Mouse (Mus musculus): ENCODE measurements around the gene Kalrn. TPM values are rescaled to one million over a fixed set of nuclear protein-coding genes. Genes with fewer than 3 reads are reported as not detected.

Kalrn gene
- polyA plus RNA-seq, 1 experiment from 2014 or later, result 16.6 TPM

DNA sequence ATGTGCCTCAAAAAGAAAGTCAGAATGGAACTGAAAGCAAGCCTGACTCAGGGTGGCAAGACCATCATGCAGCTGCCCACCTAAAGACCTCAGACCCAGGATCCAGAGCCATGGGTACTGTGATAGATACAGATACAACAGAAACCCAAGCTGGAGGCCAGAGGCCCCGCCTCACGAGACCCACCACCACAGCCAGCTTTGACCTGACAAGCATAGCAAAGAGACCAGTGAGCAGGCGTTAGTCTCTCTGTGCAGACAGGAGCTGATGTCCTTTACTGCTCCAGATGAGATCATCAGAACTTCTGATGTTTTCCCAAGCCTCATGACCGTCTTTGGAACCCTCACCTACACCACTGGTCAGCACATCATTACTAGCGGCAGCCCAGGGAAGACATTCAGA lies 85.5 kb downstream of the Kalrn start:
- peaks cover 61% of the 10 kb centered on the region for H3K4me1 ChIP-seq (replicated peaks)
- no peak for DNase-seq (ENCODE audit: low spot score)
- H3K9me3 ChIP-seq, result no peaks in the 10 kb centered on the region
- no peak overlapping the region for H3K27ac ChIP-seq
- 88% methylated on average over 5 of the region's 5 CpGs for WGBS
- no peaks in the 10 kb centered on the region for H3K27me3 ChIP-seq (ENCODE audit: insufficient read depth, poor library complexity, severe bottlenecking)
- no peak overlapping the region for H3K4me3 ChIP-seq
- H3K36me3 ChIP-seq, result no peaks in the 10 kb centered on the region

DNA sequence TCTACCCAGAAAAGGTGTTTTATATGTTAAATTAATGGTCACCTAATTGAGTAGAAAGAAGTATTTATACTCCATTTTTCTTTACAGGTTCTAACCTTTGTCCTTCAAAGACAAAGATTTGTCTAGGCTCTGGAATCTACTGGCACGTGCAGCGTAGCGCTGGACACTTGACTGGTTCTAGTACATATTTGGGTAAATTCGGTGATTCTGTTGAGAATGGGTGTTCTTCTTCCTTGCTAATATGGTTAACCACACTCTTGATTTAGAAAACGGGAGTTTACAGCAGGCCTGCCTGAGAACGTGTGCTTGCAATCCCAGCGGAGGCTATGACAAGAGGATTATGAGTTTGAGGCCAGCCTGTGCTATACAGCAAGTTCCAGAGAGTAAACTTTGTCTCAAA lies 86.1 kb downstream of the Kalrn start:
- H3K36me3 ChIP-seq, result no peaks in the 10 kb centered on the region
- no peak overlapping the region for H3K4me3 ChIP-seq
- peaks cover 65% of the 10 kb centered on the region for H3K4me1 ChIP-seq (replicated peaks)
- H3K9me3 ChIP-seq, result no peaks in the 10 kb centered on the region
- DNase-seq (ENCODE audit: low spot score), result no peak
- H3K27ac ChIP-seq, result no peak overlapping the region
- no peaks in the 10 kb centered on the region for H3K27me3 ChIP-seq (ENCODE audit: insufficient read depth, poor library complexity, severe bottlenecking)
- WGBS, result 95% methylated on average over 7 of the region's 7 CpGs

DNA sequence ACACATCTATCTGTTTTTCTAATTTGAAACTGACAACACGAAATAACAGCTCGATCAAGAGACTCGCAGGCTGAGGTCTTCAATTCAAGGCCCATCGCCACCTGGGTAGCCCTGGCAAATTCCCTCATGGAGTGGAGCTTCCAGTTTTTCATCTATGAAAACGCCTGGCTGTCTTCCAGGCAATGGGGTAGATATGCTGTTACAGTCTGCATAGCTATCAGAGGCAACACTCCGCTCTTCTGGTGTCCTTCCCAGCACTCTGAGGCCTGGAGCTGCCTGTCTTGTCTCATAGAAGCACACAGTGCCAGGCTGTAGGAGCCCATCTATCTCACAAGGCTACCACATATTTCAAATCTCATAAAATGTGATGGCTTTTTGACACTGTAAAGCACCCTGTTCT lies 87.8 kb downstream of the Kalrn start:
- no peak overlapping the region for H3K4me3 ChIP-seq
- peaks cover 50% of the 10 kb centered on the region for H3K4me1 ChIP-seq (replicated peaks)
- H3K9me3 ChIP-seq, result no peaks in the 10 kb centered on the region
- DNase-seq (ENCODE audit: low spot score), result no peak
- WGBS, result 75% methylated on average over 6 of the region's 6 CpGs
- no peaks in the 10 kb centered on the region for H3K36me3 ChIP-seq
- no peak overlapping the region for H3K27ac ChIP-seq
- H3K27me3 ChIP-seq (ENCODE audit: insufficient read depth, poor library complexity, severe bottlenecking), result no peaks in the 10 kb centered on the region

DNA sequence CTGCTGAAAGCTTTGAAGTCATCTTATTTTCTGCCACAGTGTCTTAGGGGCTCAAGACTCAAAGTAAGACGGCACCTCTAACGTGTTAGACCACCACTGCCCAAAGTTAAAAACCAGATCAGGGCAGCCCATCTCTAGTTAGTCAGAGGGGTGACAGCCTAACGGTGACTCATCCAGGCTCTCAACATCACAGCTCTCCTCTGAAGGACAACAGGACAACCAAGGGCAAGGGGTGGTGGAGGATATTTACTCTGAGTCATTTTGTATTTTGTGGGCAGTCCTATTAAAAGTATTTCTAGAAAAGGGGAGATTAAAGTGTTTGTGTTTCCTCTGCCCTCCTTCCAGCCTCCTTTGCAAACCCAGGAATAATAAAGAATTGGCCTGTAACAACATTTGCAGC lies 88.4 kb downstream of the Kalrn start:
- H3K27me3 ChIP-seq (ENCODE audit: insufficient read depth, poor library complexity, severe bottlenecking), result no peaks in the 10 kb centered on the region
- H3K4me1 ChIP-seq (replicated peaks), result peaks cover 44% of the 10 kb centered on the region
- H3K4me3 ChIP-seq, result no peak overlapping the region
- no peak for DNase-seq (ENCODE audit: low spot score)
- 61% methylated on average over 3 of the region's 3 CpGs for WGBS
- H3K9me3 ChIP-seq, result no peaks in the 10 kb centered on the region
- no peaks in the 10 kb centered on the region for H3K36me3 ChIP-seq
- no peak overlapping the region for H3K27ac ChIP-seq

DNA sequence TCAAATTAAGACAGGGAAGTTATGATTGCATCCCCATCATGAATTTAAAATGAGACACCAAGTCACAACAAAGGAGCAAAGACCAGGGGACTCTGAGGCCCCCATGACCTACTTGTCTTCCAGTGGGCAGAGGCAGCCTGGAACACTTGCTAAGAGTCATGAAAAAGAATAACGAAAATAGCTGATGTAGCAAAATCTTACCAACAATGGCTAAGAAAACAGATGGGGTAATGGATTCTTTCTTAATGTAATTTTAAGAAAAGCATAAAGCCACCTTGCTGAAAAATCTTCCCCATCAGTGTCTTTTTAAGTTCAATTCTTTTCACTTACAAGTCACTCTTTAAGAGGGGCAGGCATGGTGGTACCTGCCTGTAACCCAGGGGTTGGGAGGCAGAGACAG lies 89.1 kb downstream of the Kalrn start:
- Histone ChIP-seq H3K27ac (no peak overlapping the region), H3K27me3 (ENCODE audit: insufficient read depth, poor library complexity, severe bottlenecking) (no peaks in the 10 kb centered on the region), H3K4me3 (no peak overlapping the region), H3K9me3 (no peaks in the 10 kb centered on the region), H3K36me3 (no peaks in the 10 kb centered on the region), H3K4me1 (replicated peaks) (peaks cover 39% of the 10 kb centered on the region)
- no peak for DNase-seq (ENCODE audit: low spot score)
- WGBS, result 94% methylated on average over 1 of the region's 1 CpGs

DNA sequence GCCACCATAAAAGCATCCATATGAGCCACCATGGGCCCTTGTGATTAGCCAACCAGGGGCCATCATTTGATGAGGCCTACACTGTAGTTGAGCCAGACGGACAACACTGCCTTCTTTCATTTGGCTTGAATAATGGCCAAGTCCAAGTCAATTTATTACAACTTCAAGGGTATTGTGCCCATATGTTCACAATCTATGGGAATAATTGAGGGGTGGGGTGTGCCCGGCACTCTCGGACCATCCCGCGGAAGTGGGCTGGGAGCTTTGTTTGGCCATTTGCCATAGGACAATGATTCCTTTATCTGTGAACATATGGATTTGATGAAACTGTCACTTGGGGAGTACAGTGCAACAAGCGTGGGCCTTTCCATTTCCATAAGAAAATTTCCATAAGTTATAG lies 89.6 kb downstream of the Kalrn start:
- DNase-seq (ENCODE audit: low spot score), result peak; percentile 23
- Histone ChIP-seq H3K4me3 (no peak overlapping the region), H3K27ac (no peak overlapping the region), H3K27me3 (ENCODE audit: insufficient read depth, poor library complexity, severe bottlenecking) (no peaks in the 10 kb centered on the region), H3K4me1 (replicated peaks) (peaks cover 35% of the 10 kb centered on the region), H3K36me3 (no peaks in the 10 kb centered on the region), H3K9me3 (no peaks in the 10 kb centered on the region)
- 58% methylated on average over 6 of the region's 6 CpGs for WGBS

DNA sequence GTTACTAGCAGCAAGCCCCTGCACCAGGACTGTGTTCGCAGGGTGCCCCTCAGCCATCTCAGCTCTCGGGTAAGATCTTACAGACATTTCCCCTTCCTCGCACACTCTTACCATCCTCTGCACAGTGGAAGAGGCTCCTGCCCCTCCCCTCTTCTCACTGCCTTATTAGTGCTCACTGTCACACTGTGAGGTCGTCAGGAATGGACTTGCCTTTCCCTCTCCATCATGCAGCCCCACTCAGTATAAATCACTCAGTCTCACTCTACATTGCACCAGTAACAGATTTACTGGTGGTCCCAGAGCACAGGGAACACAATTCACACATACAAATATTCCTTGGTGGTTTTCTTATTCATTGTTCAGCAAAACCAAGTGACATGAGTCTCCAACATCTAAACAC lies 98.6 kb downstream of the Kalrn start:
- no peaks in the 10 kb centered on the region for H3K36me3 ChIP-seq
- no peak overlapping the region for H3K4me3 ChIP-seq
- DNase-seq (ENCODE audit: low spot score), result no peak
- peaks cover 55% of the 10 kb centered on the region for H3K4me1 ChIP-seq (replicated peaks)
- H3K27ac ChIP-seq, result no peak overlapping the region
- no peaks in the 10 kb centered on the region for H3K9me3 ChIP-seq
- WGBS, result 71% methylated on average over 4 of the region's 4 CpGs
- no peaks in the 10 kb centered on the region for H3K27me3 ChIP-seq (ENCODE audit: insufficient read depth, poor library complexity, severe bottlenecking)

DNA sequence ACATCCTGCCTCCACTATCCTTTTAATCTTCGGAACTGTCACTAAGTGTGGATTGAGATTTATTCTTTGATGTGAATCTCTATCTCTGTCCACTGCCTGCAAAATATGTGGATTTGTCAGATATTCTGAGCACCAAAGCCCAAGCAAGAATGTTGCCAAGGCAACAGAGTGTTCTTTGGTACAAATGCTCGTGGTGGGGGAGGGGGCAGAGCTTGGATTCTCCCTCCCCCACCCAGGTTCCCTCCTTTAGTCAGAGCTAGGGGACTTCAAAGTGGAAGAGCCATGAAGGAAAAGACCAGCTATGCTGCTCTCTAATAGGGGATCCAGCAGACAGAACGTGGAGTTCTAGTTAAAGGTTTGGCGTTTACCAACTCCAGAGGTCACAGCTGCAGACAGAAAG lies 99.4 kb downstream of the Kalrn start:
- H3K9me3 ChIP-seq, result no peaks in the 10 kb centered on the region
- H3K4me3 ChIP-seq, result no peak overlapping the region
- H3K27ac ChIP-seq, result peak overlapping the region; percentile 64
- WGBS, result 51% methylated on average over 4 of the region's 4 CpGs
- peaks cover 64% of the 10 kb centered on the region for H3K4me1 ChIP-seq (replicated peaks)
- no peaks in the 10 kb centered on the region for H3K36me3 ChIP-seq
- no peak for DNase-seq (ENCODE audit: low spot score)
- H3K27me3 ChIP-seq (ENCODE audit: insufficient read depth, poor library complexity, severe bottlenecking), result no peaks in the 10 kb centered on the region

DNA sequence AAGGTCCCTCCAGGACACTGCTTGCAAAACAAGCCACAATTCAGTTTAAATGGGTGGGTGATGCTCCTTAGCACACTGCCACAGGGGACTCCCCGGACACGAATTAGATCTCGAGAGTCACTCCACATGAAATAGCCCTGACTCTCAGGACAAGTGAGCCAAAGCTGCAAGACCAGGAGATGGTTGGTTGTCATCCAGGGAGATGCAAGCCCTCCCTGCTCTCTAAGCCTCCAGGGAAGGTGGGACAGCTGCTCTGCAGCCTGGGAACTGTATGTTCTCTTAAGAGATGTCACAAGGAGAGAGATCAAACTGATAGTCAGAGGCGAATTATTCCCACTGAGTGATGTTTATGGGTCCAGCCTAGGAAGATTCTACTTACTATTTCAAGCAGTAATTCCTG lies 101.9 kb downstream of the Kalrn start:
- Histone ChIP-seq H3K9me3 (no peaks in the 10 kb centered on the region), H3K4me3 (no peak overlapping the region), H3K27me3 (ENCODE audit: insufficient read depth, poor library complexity, severe bottlenecking) (no peaks in the 10 kb centered on the region), H3K36me3 (no peaks in the 10 kb centered on the region), H3K4me1 (replicated peaks) (peaks cover 83% of the 10 kb centered on the region), H3K27ac (no peak overlapping the region)
- DNase-seq (ENCODE audit: low spot score), result no peak
- 78% methylated on average over 4 of the region's 4 CpGs for WGBS

DNA sequence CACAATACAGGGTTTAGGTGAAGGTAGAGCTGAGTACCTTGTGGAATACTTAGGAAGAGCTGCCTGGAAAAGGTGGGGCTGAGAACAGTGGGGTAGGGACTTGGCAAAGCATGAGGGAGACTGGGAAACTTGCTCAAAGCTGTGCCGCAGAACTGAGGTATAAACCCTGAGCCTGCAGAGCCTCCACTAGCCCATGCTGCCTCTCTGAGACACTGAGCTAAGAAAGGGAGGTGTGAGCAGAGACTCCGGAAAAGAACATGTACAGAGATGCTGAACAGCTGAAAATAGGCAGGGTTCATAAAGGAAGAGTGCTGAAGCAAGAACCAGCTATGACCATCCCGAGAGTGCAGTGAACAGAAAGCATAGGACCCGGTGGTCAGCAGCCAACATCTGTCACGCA lies 103.0 kb downstream of the Kalrn start:
- peaks cover 83% of the 10 kb centered on the region for H3K4me1 ChIP-seq (replicated peaks)
- no peaks in the 10 kb centered on the region for H3K36me3 ChIP-seq
- H3K27me3 ChIP-seq (ENCODE audit: insufficient read depth, poor library complexity, severe bottlenecking), result no peaks in the 10 kb centered on the region
- DNase-seq (ENCODE audit: low spot score), result no peak
- 84% methylated on average over 5 of the region's 5 CpGs for WGBS
- H3K27ac ChIP-seq, result no peak overlapping the region
- no peaks in the 10 kb centered on the region for H3K9me3 ChIP-seq
- no peak overlapping the region for H3K4me3 ChIP-seq

DNA sequence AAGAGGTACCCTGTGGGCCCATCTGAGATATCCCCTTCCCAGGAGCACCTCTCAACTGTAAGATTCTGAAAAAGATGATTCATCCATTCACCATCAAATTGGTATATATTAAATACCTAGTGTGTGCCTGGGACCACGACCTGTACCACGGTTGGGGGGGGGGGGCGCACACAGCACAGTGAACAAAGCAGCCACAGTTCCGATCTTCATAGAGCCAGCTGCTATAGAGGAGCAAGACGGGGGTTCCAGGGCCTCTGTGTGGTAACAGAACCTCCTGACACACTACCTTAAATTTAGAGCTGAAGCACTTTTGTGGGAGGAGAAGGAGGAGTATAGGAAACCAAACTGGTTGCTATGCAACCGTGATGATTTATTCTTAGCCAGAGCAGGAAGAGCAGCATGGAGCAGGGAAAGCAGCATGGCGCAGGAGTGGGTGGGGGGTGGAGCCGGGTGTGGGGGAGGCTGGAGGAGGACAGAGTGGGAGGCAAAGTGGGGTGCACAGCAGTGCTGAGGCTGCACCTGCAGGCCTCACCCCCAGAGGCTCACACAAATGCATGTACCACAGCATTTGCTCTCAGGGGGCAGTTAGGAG lies 104.0 kb downstream of the Kalrn start:
- whole genome bisulfite sequencing, result 49% methylated on average over 8 of the region's 8 CpGs

DNA sequence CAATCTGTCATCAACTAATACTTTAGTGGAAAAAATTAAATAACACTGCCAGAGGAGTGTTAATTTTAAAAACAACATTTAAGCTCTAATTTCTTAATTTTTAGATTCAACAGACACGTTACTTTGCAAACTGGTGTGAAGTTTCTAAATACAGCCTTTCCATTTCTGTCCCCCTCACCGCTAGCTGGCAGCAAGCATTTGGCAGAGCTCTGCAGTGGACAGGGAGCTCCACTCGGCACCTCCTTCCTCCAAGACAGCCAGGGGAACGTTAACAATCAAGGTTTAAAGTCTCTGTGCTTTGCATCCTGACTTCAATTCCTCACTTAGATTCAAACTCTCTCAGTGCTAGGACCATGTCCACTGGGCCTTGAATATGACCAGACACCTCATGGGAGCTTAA lies 106.7 kb downstream of the Kalrn start:
- Histone ChIP-seq H3K27me3 (ENCODE audit: insufficient read depth, poor library complexity, severe bottlenecking) (no peaks in the 10 kb centered on the region), H3K4me3 (no peak overlapping the region), H3K36me3 (no peaks in the 10 kb centered on the region), H3K27ac (no peak overlapping the region), H3K4me1 (replicated peaks) (peaks cover 46% of the 10 kb centered on the region), H3K9me3 (no peaks in the 10 kb centered on the region)
- DNase-seq (ENCODE audit: low spot score), result no peak
- WGBS, result 76% methylated on average over 4 of the region's 4 CpGs

More for the DNA sequence above, 104.0 kb downstream of the Kalrn start:
- Histone ChIP-seq H3K27ac (no peak overlapping the region), H3K4me3 (no peak overlapping the region), H3K36me3 (no peaks in the 10 kb centered on the region), H3K27me3 (ENCODE audit: insufficient read depth, poor library complexity, severe bottlenecking) (no peaks in the 10 kb centered on the region), H3K9me3 (no peaks in the 10 kb centered on the region), H3K4me1 (replicated peaks) (peaks cover 73% of the 10 kb centered on the region)
- DNase-seq (ENCODE audit: low spot score), result no peak

DNA sequence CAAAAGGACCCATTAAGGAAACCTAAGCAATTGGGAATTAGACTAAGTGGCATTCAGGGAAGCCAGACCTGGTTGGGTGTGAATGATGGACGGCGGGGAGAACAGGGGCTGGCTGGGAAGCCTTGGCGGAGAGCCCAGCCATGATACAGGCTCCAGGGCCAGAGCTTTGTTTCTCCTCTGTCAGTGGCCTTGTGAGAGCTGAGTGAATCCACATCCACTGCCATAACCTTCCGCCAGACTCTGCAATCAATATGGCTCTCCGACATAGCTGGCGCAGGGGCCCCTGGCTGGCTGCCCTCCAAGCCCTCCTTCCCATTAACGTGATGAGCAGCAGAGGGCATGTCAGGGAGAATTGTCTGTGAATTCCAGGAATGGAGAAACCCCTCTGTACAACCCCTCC lies 117.0 kb downstream of the Kalrn start:
- H3K36me3 ChIP-seq, result no peaks in the 10 kb centered on the region
- H3K27me3 ChIP-seq (ENCODE audit: insufficient read depth, poor library complexity, severe bottlenecking), result no peaks in the 10 kb centered on the region
- DNase-seq (ENCODE audit: low spot score), result no peak
- 82% methylated on average over 7 of the region's 7 CpGs for WGBS
- H3K4me1 ChIP-seq (replicated peaks), result peaks cover 26% of the 10 kb centered on the region
- H3K27ac ChIP-seq, result no peak overlapping the region
- H3K9me3 ChIP-seq, result no peaks in the 10 kb centered on the region
- H3K4me3 ChIP-seq, result no peak overlapping the region

DNA sequence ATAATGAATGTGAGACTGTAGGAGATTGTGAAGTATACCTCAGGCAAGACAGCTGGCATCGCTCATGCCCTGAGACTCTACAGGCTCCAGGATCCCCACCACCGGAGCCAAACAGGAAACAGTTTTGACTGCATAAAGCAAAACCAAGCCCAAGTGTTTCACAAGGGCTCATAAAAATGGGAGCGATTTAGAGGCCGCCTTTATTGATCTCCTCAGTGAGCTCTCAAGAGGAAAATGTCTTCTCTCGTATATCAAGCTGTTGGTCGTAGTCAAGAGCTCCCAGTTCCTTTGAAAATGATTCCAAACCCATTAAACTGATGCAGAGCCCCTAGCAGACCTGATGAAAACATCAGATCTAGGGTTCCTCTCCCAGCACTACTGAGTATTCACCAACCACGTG lies 127.7 kb downstream of the Kalrn start:
- DNase-seq (ENCODE audit: low spot score), result no peak
- H3K27ac ChIP-seq, result no peak overlapping the region
- no peaks in the 10 kb centered on the region for H3K9me3 ChIP-seq
- no peaks in the 10 kb centered on the region for H3K36me3 ChIP-seq
- H3K4me3 ChIP-seq, result no peak overlapping the region
- H3K27me3 ChIP-seq (ENCODE audit: insufficient read depth, poor library complexity, severe bottlenecking), result no peaks in the 10 kb centered on the region
- 90% methylated on average over 7 of the region's 7 CpGs for WGBS
- H3K4me1 ChIP-seq (replicated peaks), result peaks cover 26% of the 10 kb centered on the region
